Mouse (Mus musculus): Measurements from ENCODE around the gene N4bp1.

N4bp1 gene

GRCm38 (mm10) chr8:86766548-86767211, 118.4 kb downstream of the N4bp1 start:
- DNase-seq (ENCODE audit: low spot score in 2 of 2): no peak

DNA sequence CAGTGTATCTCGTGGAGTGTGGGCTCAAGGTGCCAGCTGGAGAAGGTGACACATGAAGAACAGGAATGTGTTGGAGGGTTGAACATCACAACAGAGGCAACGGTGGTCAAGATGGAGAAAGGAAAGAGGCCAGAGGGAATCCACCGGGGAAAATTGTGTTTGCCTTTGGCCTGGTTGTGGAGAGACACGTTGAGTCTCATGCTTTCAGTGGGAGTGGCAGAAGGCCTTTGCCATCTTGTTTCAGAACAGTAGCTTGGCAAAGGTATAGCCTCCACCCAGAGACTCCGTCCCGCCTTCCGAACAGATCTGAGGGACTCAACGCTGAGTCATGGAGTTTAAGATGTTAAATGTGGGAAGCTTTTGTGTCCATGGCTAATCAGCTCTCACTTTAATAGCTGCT, 119.4 kb downstream of the N4bp1 start:
- no peak for DNase-seq (ENCODE audit: low spot score in 2 of 2)

- DNase-seq (ENCODE audit: low spot score in 2 of 2): no peak
Observed at GRCm38 (mm10) chr8:86765155-86765554, 119.9 kb downstream of the N4bp1 start.

DNA sequence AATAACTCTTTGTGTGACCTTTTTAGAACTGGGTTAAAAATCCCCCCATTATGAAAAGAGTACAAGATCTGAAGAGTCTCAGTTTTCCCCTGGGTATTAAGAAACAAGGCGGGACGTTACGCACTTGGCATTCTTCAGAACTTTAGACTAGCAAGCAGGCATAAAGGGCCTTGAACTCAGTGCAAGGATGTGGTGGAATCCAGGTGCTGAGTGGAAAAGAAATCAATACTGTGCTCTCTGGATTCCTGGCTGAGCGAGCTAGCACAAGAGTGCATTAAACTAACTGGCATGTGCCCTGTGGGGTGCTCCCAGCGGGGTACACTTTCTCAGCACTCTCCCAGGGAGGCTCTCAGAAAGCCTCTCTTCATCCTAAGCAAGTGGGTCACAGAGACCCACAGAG, 122.3 kb downstream of the N4bp1 start:
- DNase-seq (ENCODE audit: low spot score in 2 of 2): no peak

- DNase-seq (ENCODE audit: low spot score in 2 of 2): no peak
Observed at GRCm38 (mm10) chr8:86760746-86761145, 124.3 kb downstream of the N4bp1 start.

GRCm38 (mm10) chr8:86759090-86759491, 126.0 kb downstream of the N4bp1 start:
- no peak for DNase-seq (ENCODE audit: low spot score in 2 of 2)

GRCm38 (mm10) chr8:86758651-86759050, 126.4 kb downstream of the N4bp1 start:
- DNase-seq (ENCODE audit: low spot score in 2 of 2): no peak
